Mouse (Mus musculus) c-Kit-positive CD71-negative TER-119-negative erythroid progenitor cells, embryonic 14.5 days (primary cell): ENCODE data around the gene Vmn2r40.
"Not testable (repeated sequence)": the region's sequence is repeated elsewhere in the genome, so short reads cannot be mapped to it uniquely, and the experiment has no call there.

Experiments used
- DNase-seq: peaks from one replicate; pipeline ENCODE4 v3.0.0-alpha.2; 2013; ENCODE audit warnings: low read depth

Gene Vmn2r40

DNA sequence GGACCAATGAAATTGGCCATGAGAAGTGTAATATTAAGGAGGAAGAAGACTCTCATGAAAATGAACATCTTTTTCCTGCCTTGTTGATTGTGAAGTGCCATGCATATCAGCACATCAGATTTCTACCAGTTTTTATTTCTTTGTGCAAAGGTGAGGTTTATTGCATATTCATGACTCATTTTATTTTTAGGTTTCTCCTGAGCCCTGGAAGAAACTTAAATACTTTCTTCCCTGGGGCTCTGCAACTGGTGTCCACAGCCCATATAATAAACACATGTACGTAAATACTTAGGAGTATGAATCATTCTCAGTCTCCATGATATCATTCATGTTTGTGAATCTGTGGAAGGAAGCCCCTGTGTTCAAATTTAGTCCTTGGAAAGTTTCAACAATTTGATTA, at the start of gene Vmn2r40:
Gene Vmn2r40 (minus strand): TSS at position 101 of the 400 bp plus-strand sequence.
- not testable (repeated sequence) for DNase-seq
